Mouse (Mus musculus): ENCODE data around the gene Gnl1. TPM values are rescaled to one million over a fixed set of nuclear protein-coding genes. Genes with fewer than 3 reads are reported as not detected.
"Not testable (repeated sequence)": the region's sequence is repeated elsewhere in the genome, so short reads cannot be mapped to it uniquely, and the experiment has no call there.

The Gnl1 gene
- total RNA-seq, 2 experiments from 2014 or later, result 61.1 to 64.2 TPM

- DNase-seq (ENCODE audit: low spot score in 2 of 2), result no peak
Measured at GRCm38 (mm10) chr17:36023710-36024654, 44.3 kb downstream of the Gnl1 start.

GRCm38 (mm10) chr17:36025197-36025596, 45.5 kb downstream of the Gnl1 start:
- DNase-seq (ENCODE audit: low spot score in 2 of 2), result no peak

- no peak for DNase-seq (ENCODE audit: low spot score in 2 of 2)
Measured at GRCm38 (mm10) chr17:36025901-36026300, 46.2 kb downstream of the Gnl1 start.

GRCm38 (mm10) chr17:36027663-36028062, 48.0 kb downstream of the Gnl1 start:
- DNase-seq (ENCODE audit: low spot score in 2 of 2), result no peak

- DNase-seq (ENCODE audit: low spot score in 2 of 2), result no peak
Measured at GRCm38 (mm10) chr17:36028879-36029619, 49.4 kb downstream of the Gnl1 start.

GRCm38 (mm10) chr17:36030046-36030702, 50.5 kb downstream of the Gnl1 start:
- not testable (repeated sequence) for DNase-seq (ENCODE audit: low spot score in 2 of 2)

- DNase-seq (ENCODE audit: low spot score in 2 of 2), result not testable (repeated sequence)
Measured at GRCm38 (mm10) chr17:36030703-36031582, 51.3 kb downstream of the Gnl1 start.

- peak in 1 of 2 experiments; percentile 18 for DNase-seq (ENCODE audit: low spot score in 2 of 2)
Measured at GRCm38 (mm10) chr17:36031583-36032331, 52.1 kb downstream of the Gnl1 start.

GRCm38 (mm10) chr17:36032351-36032875, 52.8 kb downstream of the Gnl1 start, which contains the start of gene H2-T23:
TSS of gene H2-T23 (minus strand) at chr17:36032855.
- DNase-seq (ENCODE audit: low spot score in 2 of 2), result peak in 1 of 2 experiments; percentile 32

GRCm38 (mm10) chr17:36034524-36034923, 54.9 kb downstream of the Gnl1 start:
- DNase-seq (ENCODE audit: low spot score in 2 of 2), result not testable (repeated sequence)

- peak in 1 of 2 experiments; percentile 16 for DNase-seq (ENCODE audit: low spot score in 2 of 2)
Measured at GRCm38 (mm10) chr17:36035010-36035638, 55.5 kb downstream of the Gnl1 start.

- DNase-seq (ENCODE audit: low spot score in 2 of 2), result not testable (repeated sequence)
Measured at GRCm38 (mm10) chr17:36036126-36036525, 56.5 kb downstream of the Gnl1 start.

Small RNA genes within 50 kb of the gene (microRNA-seq; reads per million reads assigned to microRNA genes)
- gene Mir877, result 107 reads per million, percentile 46 among the genes with 10 or more reads in this experiment

Other genes with a start within 250 kb of the Gnl1 start
- gene Ier3, start 158.2 kb upstream of the Gnl1 start, total RNA-seq (2021), result 10 to 100 TPM; 11.3 to 14.9 TPM
- 10 to 100 TPM; 70.9 to 72.5 TPM for gene Flot1, start 156.6 kb upstream of the Gnl1 start, total RNA-seq (2021)
- 100 to 1,000 TPM; 553 to 648 TPM for gene Tubb5, start 141.5 kb upstream of the Gnl1 start, total RNA-seq (2021)
- gene Mdc1, start 138.3 kb upstream of the Gnl1 start, total RNA-seq (2021), result 10 to 100 TPM; 28.2 to 35.6 TPM
- gene Nrm, start 118.5 kb upstream of the Gnl1 start, total RNA-seq (2021), result 10 to 100 TPM; 25.8 to 27.1 TPM
- gene Ppp1r18, start 114.3 kb upstream of the Gnl1 start, total RNA-seq (2021), result 10 to 100 TPM; 40.7 to 46.6 TPM
- gene Dhx16, start 100.0 kb upstream of the Gnl1 start, total RNA-seq (2021), result 10 to 100 TPM; 44.4 to 52.3 TPM
- gene 2310061I04Rik, start 82.4 kb upstream of the Gnl1 start, total RNA-seq (2021), result 10 to 100 TPM; 34.4 to 34.5 TPM
- gene Atat1, start 69.8 kb upstream of the Gnl1 start, total RNA-seq (2021), result 10 to 100 TPM; 46.3 to 50.3 TPM
- 10 to 100 TPM; 77.3 to 83.2 TPM for gene Mrps18b, start 63.5 kb upstream of the Gnl1 start, total RNA-seq (2021)
- 10 to 100 TPM; 89.8 to 96.6 TPM for gene Ppp1r10, start 63.4 kb upstream of the Gnl1 start, total RNA-seq (2021)
- 100 to 1,000 TPM in 1 of 2 experiments, 10 to 100 TPM in 1; 96.2 to 107 TPM for gene Abcf1, start 10.1 kb upstream of the Gnl1 start, total RNA-seq (2021)
- gene Prr3, start 385 bp downstream of the Gnl1 start, total RNA-seq (2021), result 10 to 100 TPM; 40.9 to 44.2 TPM
- gene H2-T24, start 40.7 kb downstream of the Gnl1 start, total RNA-seq (2021), result 1 to 10 TPM; 2.5 to 3.3 TPM
- gene H2-T23, start 53.0 kb downstream of the Gnl1 start, total RNA-seq (2021), result 10 to 100 TPM; 33.9 to 55.1 TPM
- 10 to 100 TPM; 22.1 to 22.9 TPM for gene H2-T22, start 62.9 kb downstream of the Gnl1 start, total RNA-seq (2021)
- under 1 TPM in 1 of 2 experiments, not detected in 1; 0.17 TPM for gene Gm6034, start 63.1 kb downstream of the Gnl1 start, total RNA-seq (2021)
- gene Gm11127, start 78.5 kb downstream of the Gnl1 start, total RNA-seq (2021), result 1 to 10 TPM; 1.4 to 1.7 TPM
- gene Gm19684, start 141.8 kb downstream of the Gnl1 start, total RNA-seq (2021), result under 1 TPM; 0.20 to 0.25 TPM
- not detected for gene Gm7030, start 149.6 kb downstream of the Gnl1 start, total RNA-seq (2021)
- under 1 TPM in 1 of 2 experiments, not detected in 1; 0.50 TPM for gene Gm8909, start 188.7 kb downstream of the Gnl1 start, total RNA-seq (2021)
- gene H2-T3, start 210.4 kb downstream of the Gnl1 start, total RNA-seq (2021), result not detected